ENCODE assay signal across 8 mouse cellular contexts in genomic region chr5:33630615-33631014, GRCm38 (mm10). TPM values are rescaled to one million over a fixed set of nuclear protein-coding genes. Genes with fewer than 3 reads are reported as not detected.
DNase-seq lines count a peak whose midpoint lies in the region; ATAC-seq lines count a peak whose summit lies in the region.

No protein-coding gene starts in this region.

- intact Hi-C loops in heart, postnatal 25 days (cut with DNase I) = no loop called here

- peak overlapping the region; percentile 92 for H3K4me3 ChIP-seq in lung, embryonic 15.5 days
- H3K4me3 ChIP-seq in embryonic facial prominence, embryonic 15.5 days (replicated peaks) = peak overlapping the region; percentile 67; the same call in 1 of the 2 replicates
- H3K4me3 ChIP-seq in midbrain, embryonic 14.5 days (replicated peaks; ENCODE audit: low read depth, low read length) = peak overlapping the region; percentile 73

- H3K27ac ChIP-seq in lung, embryonic 15.5 days = no peak overlapping the region; the same call in 1 of the 2 replicates
- H3K27ac ChIP-seq in embryonic facial prominence, embryonic 15.5 days (replicated peaks) = peak overlapping the region; percentile 90; the same call in 1 of the 2 replicates
- no peak overlapping the region; the same call in 1 of the 2 replicates for H3K27ac ChIP-seq in midbrain, embryonic 14.5 days (replicated peaks; ENCODE audit: low read depth, low read length)

- H3K27me3 ChIP-seq in lung, embryonic 15.5 days = no peaks in the 10 kb centered on the region
- no peaks in the 10 kb centered on the region for H3K27me3 ChIP-seq in embryonic facial prominence, embryonic 15.5 days
- H3K27me3 ChIP-seq in midbrain, embryonic 14.5 days (ENCODE audit: control insufficient read depth, insufficient read depth, low read length) = no peaks in the 10 kb centered on the region

- no peaks in the 10 kb centered on the region for H3K36me3 ChIP-seq in lung, embryonic 15.5 days
- H3K36me3 ChIP-seq in embryonic facial prominence, embryonic 15.5 days = peaks cover 5% of the 10 kb centered on the region; the same call in 1 of the 2 replicates
- no peaks in the 10 kb centered on the region for H3K36me3 ChIP-seq in midbrain, embryonic 14.5 days (ENCODE audit: control insufficient read depth, insufficient read depth, low read length)

- ATAC-seq in lung, embryonic 15.5 days (ENCODE audit: borderline replicate concordance, extremely low read depth, low FRiP score, low TSS enrichment) = no peak
- ATAC-seq in embryonic facial prominence, embryonic 15.5 days (ENCODE audit: insufficient number of reproducible peaks, low FRiP score, low TSS enrichment, low read depth) = no peak
- ATAC-seq in midbrain, embryonic 14.5 days (ENCODE audit: low FRiP score, low TSS enrichment) = no peak

- peaks cover 15% of the 10 kb centered on the region for H3K4me1 ChIP-seq in lung, embryonic 15.5 days
- H3K4me1 ChIP-seq in embryonic facial prominence, embryonic 15.5 days = peaks cover 16% of the 10 kb centered on the region
- H3K4me1 ChIP-seq in midbrain, embryonic 14.5 days (ENCODE audit: control insufficient read depth, insufficient read depth, low read length) = peaks cover 14% of the 10 kb centered on the region

- no peaks in the 10 kb centered on the region for H3K9me3 ChIP-seq in lung, embryonic 15.5 days
- no peaks in the 10 kb centered on the region for H3K9me3 ChIP-seq in embryonic facial prominence, embryonic 15.5 days (replicated peaks)
- no peaks in the 10 kb centered on the region for H3K9me3 ChIP-seq in midbrain, embryonic 14.5 days (ENCODE audit: control insufficient read depth, low read length)

- peak overlapping the region; percentile 86 for H3K4me2 ChIP-seq in lung, embryonic 15.5 days
- peak overlapping the region; percentile 70 for H3K4me2 ChIP-seq in embryonic facial prominence, embryonic 15.5 days (replicated peaks)
- H3K4me2 ChIP-seq in midbrain, embryonic 14.5 days (ENCODE audit: low read length) = peak overlapping the region; percentile 61

- DNase-seq in lung, postnatal 36 days = no peak
- peak; percentile 18 for DNase-seq in heart, postnatal 25 days (ENCODE audit: low spot score)
- DNase-seq in midbrain, embryonic 14.5 days = no peak
- no peak for DNase-seq in right cerebral cortex, adult 18-20 months
- DNase-seq in lung, postnatal 4 days = no peak
- no peak for DNase-seq in T-cell, adult 2 months (ENCODE audit: low spot score)

- H3K9ac ChIP-seq in lung, embryonic 15.5 days = no peak overlapping the region; the same call in 1 of the 2 replicates
- H3K9ac ChIP-seq in embryonic facial prominence, embryonic 15.5 days = no peak overlapping the region
- H3K9ac ChIP-seq in midbrain, embryonic 14.5 days (replicated peaks; ENCODE audit: low read length) = 0 out of 2 replicates have a peak overlapping the region, but pooled peaks have one; percentile 62

- 54% methylated on average over 4 of the region's 4 CpGs for WGBS in lung, embryonic 15.5 days
- 51% methylated on average over 4 of the region's 4 CpGs for WGBS in embryonic facial prominence, embryonic 15.5 days
- WGBS in midbrain, embryonic 14.5 days = 76% methylated on average over 4 of the region's 4 CpGs

RNA-seq across cellular contexts. Expression of gene Gm9903, which starts 0.9 kb away (rescaled TPM):
- 0.33 and 0.37 TPM in 2 replicates for polyA plus RNA-seq in lung, embryonic 15.5 days (2015; fragmentation: Nextera tagmentation; extraction: Ambion mirVana)
- polyA plus RNA-seq in embryonic facial prominence, embryonic 15.5 days (2015; fragmentation: Nextera tagmentation; extraction: Ambion mirVana) = 0.36 and 0.43 TPM in 2 replicates
- 1 to 10 TPM; 1.1 to 1.3 TPM for total RNA-seq in heart, postnatal 25 days (2021)
- polyA plus RNA-seq in midbrain, embryonic 14.5 days (2014; fragmentation: Nextera tagmentation; extraction: Ambion mirVana) = 0.65 and 0.83 TPM in 2 replicates

RNA-seq across cellular contexts. Expression of gene Fam53a, which starts 1.2 kb away (rescaled TPM):
- polyA plus RNA-seq in lung, embryonic 15.5 days (2015; fragmentation: Nextera tagmentation; extraction: Ambion mirVana) = 55.2 and 56.9 TPM in 2 replicates
- polyA plus RNA-seq in embryonic facial prominence, embryonic 15.5 days (2015; fragmentation: Nextera tagmentation; extraction: Ambion mirVana) = 67.8 and 69.4 TPM in 2 replicates
- 10 to 100 TPM; 24.6 to 25.2 TPM for total RNA-seq in heart, postnatal 25 days (2021)
- 31.4 and 35.4 TPM in 2 replicates for polyA plus RNA-seq in midbrain, embryonic 14.5 days (2014; fragmentation: Nextera tagmentation; extraction: Ambion mirVana)

RNA-seq across cellular contexts. Expression of gene Slbp, which starts 21.8 kb away (rescaled TPM):
- 274 and 284 TPM in 2 replicates for polyA plus RNA-seq in lung, embryonic 15.5 days (2015; fragmentation: Nextera tagmentation; extraction: Ambion mirVana)
- polyA plus RNA-seq in embryonic facial prominence, embryonic 15.5 days (2015; fragmentation: Nextera tagmentation; extraction: Ambion mirVana) = 191 and 202 TPM in 2 replicates
- total RNA-seq in heart, postnatal 25 days (2021) = 10 to 100 TPM; 15.3 to 16.2 TPM
- polyA plus RNA-seq in midbrain, embryonic 14.5 days (2014; fragmentation: Nextera tagmentation; extraction: Ambion mirVana) = 112 and 134 TPM in 2 replicates

RNA-seq across cellular contexts. Expression of gene Tacc3, which starts 27.3 kb away (rescaled TPM):
- polyA plus RNA-seq in lung, embryonic 15.5 days (2015; fragmentation: Nextera tagmentation; extraction: Ambion mirVana) = 217 and 227 TPM in 2 replicates
- polyA plus RNA-seq in embryonic facial prominence, embryonic 15.5 days (2015; fragmentation: Nextera tagmentation; extraction: Ambion mirVana) = 141 and 146 TPM in 2 replicates
- total RNA-seq in heart, postnatal 25 days (2021) = 1 to 10 TPM; 2.4 TPM
- polyA plus RNA-seq in midbrain, embryonic 14.5 days (2014; fragmentation: Nextera tagmentation; extraction: Ambion mirVana) = 25.5 and 45.9 TPM in 2 replicates

RNA-seq across cellular contexts. Expression of gene Tmem129, which starts 27.6 kb away (rescaled TPM):
- 37.3 and 39.7 TPM in 2 replicates for polyA plus RNA-seq in lung, embryonic 15.5 days (2015; fragmentation: Nextera tagmentation; extraction: Ambion mirVana)
- polyA plus RNA-seq in embryonic facial prominence, embryonic 15.5 days (2015; fragmentation: Nextera tagmentation; extraction: Ambion mirVana) = 44.2 and 45.1 TPM in 2 replicates
- 10 to 100 TPM; 19.8 to 20.2 TPM for total RNA-seq in heart, postnatal 25 days (2021)
- polyA plus RNA-seq in midbrain, embryonic 14.5 days (2014; fragmentation: Nextera tagmentation; extraction: Ambion mirVana) = 29.4 and 31.1 TPM in 2 replicates
